Mouse (Mus musculus) ES-Bruce4 (cell line): ENCODE measurements around the gene Rai14.

Experiments used
- CTCF ChIP-seq: IDR thresholded peaks from one replicate; pipeline ENCODE4 v1.8.1; 2011; ENCODE audit warnings: low read depth, low read length
- EP300 ChIP-seq: IDR thresholded peaks from 2 replicates; pipeline ENCODE4 v1.6.1; 2011; ENCODE audit warnings: low read depth, low read length; ENCODE audit not compliant: insufficient read depth
- POLR2A ChIP-seq: IDR thresholded peaks from one replicate; pipeline ENCODE4 v1.8.1; 2011; ENCODE audit warnings: low read length; ENCODE audit not compliant: insufficient read depth

DNA sequence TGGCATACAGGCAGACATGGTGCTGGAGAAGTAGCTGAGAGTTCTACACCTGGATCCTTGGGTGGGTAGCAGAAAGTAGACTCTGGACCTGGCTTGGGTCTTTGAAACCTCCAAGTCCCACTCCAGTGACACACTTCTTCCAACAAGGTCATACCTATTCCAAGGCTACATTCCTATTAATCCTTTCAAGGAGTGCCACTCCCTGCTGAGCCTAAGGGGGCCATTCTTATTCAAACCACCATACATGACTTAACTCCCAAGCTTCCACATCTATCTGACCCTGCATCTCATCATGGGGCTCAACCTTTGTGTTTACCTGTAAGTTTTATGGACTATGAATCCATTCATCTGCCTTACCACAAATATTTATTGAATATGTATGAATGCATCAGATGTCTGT lies 152.1 kb downstream of the Rai14 start:
- TF ChIP-seq POLR2A (no peak), CTCF (no peak), EP300 (no peak)
